ENCODE assay signal across 9 mouse cellular contexts in genomic region chrX:48624054-48624420, GRCm38 (mm10). TPM values are rescaled to one million over a fixed set of nuclear protein-coding genes. Genes with fewer than 3 reads are reported as not detected.
DNase-seq lines count a peak whose midpoint lies in the region; ATAC-seq and TF ChIP-seq lines count a peak whose summit lies in the region.
"Had no signal": no experiment of that assay in that cellular context is flagged by ENCODE, and none has a peak within 500 bp of the region (broad histone marks: within the 10 kb centered on the region; RNA-seq: fewer than 3 reads in every experiment).

No protein-coding gene starts in this region.

- H3K4me3 ChIP-seq in heart, embryonic 15.5 days, result peak overlapping the region; percentile 74
- peak overlapping the region; percentile 81 for H3K4me3 ChIP-seq in G1E (ENCODE audit: low read depth, low read length)
- peak overlapping the region; percentile 64 for H3K4me3 ChIP-seq in hindbrain, embryonic 10.5 days
- peak overlapping the region; percentile 68 for H3K4me3 ChIP-seq in midbrain, embryonic 10.5 days

- DNase-seq in heart, adult 9 months (ENCODE audit: low spot score in 2 of 2), result no peak
- no peak for DNase-seq in G1E (ENCODE audit: low spot score)
- no peak for DNase-seq in hindbrain, embryonic 10.5 days (ENCODE audit: low spot score)
- no peak for DNase-seq in midbrain, embryonic 10.5 days (ENCODE audit: low spot score)
- no peak for DNase-seq in yolk sac, embryonic 10.5 days (ENCODE audit: low spot score)
- no peak for DNase-seq in frontal cortex, postnatal 14 days (ENCODE audit: low spot score in 2 of 2)
- DNase-seq in left cerebral cortex, postnatal 4 days, result no peak

- no peaks in the 10 kb centered on the region for H3K9me3 ChIP-seq in heart, embryonic 15.5 days (replicated peaks)
- no peaks in the 10 kb centered on the region for H3K9me3 ChIP-seq in G1E (replicated peaks)
- H3K9me3 ChIP-seq in hindbrain, embryonic 10.5 days, result no peaks in the 10 kb centered on the region
- H3K9me3 ChIP-seq in midbrain, embryonic 10.5 days (replicated peaks), result no peaks in the 10 kb centered on the region

- peak overlapping the region; percentile 55 for H3K9ac ChIP-seq in heart, embryonic 15.5 days

- intact Hi-C loops in left cerebral cortex, postnatal 4 days (cut with DNase I), result no loop called here

- WGBS in heart, embryonic 15.5 days, result 26% methylated on average over 9 of the region's 9 CpGs
- 22% methylated on average over 9 of the region's 9 CpGs for WGBS in hindbrain, embryonic 10.5 days
- 27% methylated on average over 9 of the region's 9 CpGs for WGBS in midbrain, embryonic 10.5 days

- H3K27me3 ChIP-seq in heart, embryonic 15.5 days, result no peaks in the 10 kb centered on the region
- H3K27me3 ChIP-seq in G1E (ENCODE audit: insufficient read depth, low read length), result no peaks in the 10 kb centered on the region
- no peaks in the 10 kb centered on the region for H3K27me3 ChIP-seq in hindbrain, embryonic 10.5 days (ENCODE audit: insufficient read depth, poor library complexity, severe bottlenecking)
- no peaks in the 10 kb centered on the region for H3K27me3 ChIP-seq in midbrain, embryonic 10.5 days (ENCODE audit: low read depth, poor library complexity, severe bottlenecking)

- TF ChIP-seq CTCF in G1E (IDR thresholded peaks at IDR 0.05; ENCODE audit: low read depth, low read length), result no peak

- H3K27ac ChIP-seq in heart, embryonic 15.5 days, result peak overlapping the region; percentile 70
- H3K27ac ChIP-seq in hindbrain, embryonic 10.5 days, result peak overlapping the region; percentile 87
- H3K27ac ChIP-seq in midbrain, embryonic 10.5 days (replicated peaks), result peak overlapping the region; percentile 87

- H3K4me2 ChIP-seq in heart, embryonic 15.5 days, result peak overlapping the region; percentile 67

- no peak for ATAC-seq in heart, embryonic 15.5 days (replicated peaks; ENCODE audit: insufficient number of reproducible peaks, insufficient read depth, low FRiP score, low read depth)
- no peak for ATAC-seq in G1E (ENCODE audit: extremely low read depth, insufficient number of reproducible peaks, low FRiP score, poor library complexity, severe bottlenecking)

- no peaks in the 10 kb centered on the region for H3K36me3 ChIP-seq in heart, embryonic 15.5 days
- peaks cover 6% of the 10 kb centered on the region for H3K36me3 ChIP-seq in G1E (replicated peaks)
- H3K36me3 ChIP-seq in hindbrain, embryonic 10.5 days, result no peaks in the 10 kb centered on the region
- H3K36me3 ChIP-seq in midbrain, embryonic 10.5 days, result no peaks in the 10 kb centered on the region

- H3K4me1 ChIP-seq in heart, embryonic 15.5 days (replicated peaks), result no peaks in the 10 kb centered on the region
- H3K4me1 ChIP-seq in G1E (ENCODE audit: insufficient read depth, low read depth, low read length), result peaks cover 9% of the 10 kb centered on the region; the same call in 1 of the 2 replicates
- H3K4me1 ChIP-seq in hindbrain, embryonic 10.5 days (replicated peaks), result no peaks in the 10 kb centered on the region
- H3K4me1 ChIP-seq in midbrain, embryonic 10.5 days, result peaks cover 4% of the 10 kb centered on the region; the same call in 1 of the 2 replicates

RNA-seq across cellular contexts. Expression of gene Slc25a14, which starts 0.8 kb away (rescaled TPM):
- polyA plus RNA-seq in heart, embryonic 15.5 days (2015; fragmentation: Nextera tagmentation; extraction: Ambion mirVana), result 6.6 and 8.7 TPM in 2 replicates
- total RNA-seq in G1E (2014; fragmentation: Nextera tagmentation) (5.1 and 5.6 TPM in 2 replicates), G1E (2017) (11.8 and 17.0 TPM in 2 replicates)
- polyA plus RNA-seq in G1E (2012), result 0.21 and 0.29 TPM in 2 replicates
- polyA plus RNA-seq in hindbrain, embryonic 10.5 days (2016; fragmentation: Nextera tagmentation; extraction: Ambion mirVana), result 20.7 and 27.1 TPM in 2 replicates
- polyA plus RNA-seq in midbrain, embryonic 10.5 days (2016; fragmentation: Nextera tagmentation; extraction: Ambion mirVana), result 22.8 and 24.8 TPM in 2 replicates
- 10 to 100 TPM; 29.3 to 31.0 TPM for total RNA-seq in left cerebral cortex, postnatal 4 days (2021)

RNA-seq across cellular contexts. Expression of gene Zfp280c, which starts 29.7 kb away (rescaled TPM):
- 4.8 and 5.8 TPM in 2 replicates for polyA plus RNA-seq in heart, embryonic 15.5 days (2015; fragmentation: Nextera tagmentation; extraction: Ambion mirVana)
- total RNA-seq in G1E (2014; fragmentation: Nextera tagmentation) (114 and 149 TPM in 2 replicates), G1E (2017) (23.7 and 33.3 TPM in 2 replicates)
- polyA plus RNA-seq in G1E (2012), result 1.2 and 1.7 TPM in 2 replicates
- 13.4 and 16.8 TPM in 2 replicates for polyA plus RNA-seq in hindbrain, embryonic 10.5 days (2016; fragmentation: Nextera tagmentation; extraction: Ambion mirVana)
- 19.1 and 19.2 TPM in 2 replicates for polyA plus RNA-seq in midbrain, embryonic 10.5 days (2016; fragmentation: Nextera tagmentation; extraction: Ambion mirVana)
- 10 to 100 TPM; 36.9 to 37.4 TPM for total RNA-seq in left cerebral cortex, postnatal 4 days (2021)

RNA-seq across cellular contexts. Expression of gene Gpr119, which starts 50.2 kb away (rescaled TPM):
- polyA plus RNA-seq in heart, embryonic 15.5 days (2015; fragmentation: Nextera tagmentation; extraction: Ambion mirVana), result not detected in 2 replicates
- not detected in 2 replicates for total RNA-seq in G1E (2014; fragmentation: Nextera tagmentation)
- total RNA-seq in G1E (2017), result not detected in 2 replicates
- polyA plus RNA-seq in G1E (2012), result not detected in 2 replicates
- not detected in 2 replicates for polyA plus RNA-seq in hindbrain, embryonic 10.5 days (2016; fragmentation: Nextera tagmentation; extraction: Ambion mirVana)
- polyA plus RNA-seq in midbrain, embryonic 10.5 days (2016; fragmentation: Nextera tagmentation; extraction: Ambion mirVana), result 0.05 TPM in 1 of 2 replicates, not detected in the other
- not detected for total RNA-seq in left cerebral cortex, postnatal 4 days (2021)
- total RNA-seq: monocyte, adult 5-6 weeks had no signal
